Mouse (Mus musculus) stomach, postnatal 0 days (tissue): ENCODE measurements around the gene Hnrnpll.

Experiments used
- CTCF ChIP-seq: IDR thresholded peaks from 2 replicates; pipeline ENCODE4 v1.5.1; 2016; ENCODE audit warnings: antibody characterized with exemption, low read depth, mild to moderate bottlenecking, moderate library complexity
- EP300 ChIP-seq: optimal IDR thresholded peaks from 2 replicates; pipeline ENCODE3; 2016; ENCODE audit warnings: antibody characterized with exemption

DNA sequence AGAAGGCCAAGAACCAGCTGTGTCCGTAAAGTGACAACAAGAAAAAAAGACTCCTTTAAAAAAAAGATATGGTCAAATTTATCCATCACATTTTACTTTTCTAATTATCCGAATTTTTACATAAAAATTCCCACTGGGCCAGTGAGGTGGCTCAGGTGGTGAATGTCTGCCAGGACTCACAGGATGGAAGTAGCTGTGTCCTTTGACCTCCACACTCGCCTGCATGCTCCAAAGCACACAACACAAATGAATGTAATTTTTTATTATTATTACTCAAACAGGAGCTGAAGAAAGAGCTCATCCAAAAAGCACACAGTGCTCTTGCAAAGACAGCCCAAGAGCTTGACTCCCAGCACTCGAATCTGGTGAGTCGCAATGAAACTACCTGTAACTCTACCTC is 2.0 kb downstream of the Hnrnpll start:
- no peak for TF ChIP-seq CTCF
- no peak for TF ChIP-seq EP300
